Mouse (Mus musculus) erythroblast, embryonic 14.5 days (primary cell): ENCODE measurements around the gene Kpna6. TPM values are rescaled to one million over a fixed set of nuclear protein-coding genes. Genes with fewer than 3 reads are reported as not detected.

Experiments
- H3K27me3 ChIP-seq: 2 replicates; pipeline ENCODE4 v1.6.1; 2012; ENCODE audit warnings: inconsistent platforms; ENCODE audit not compliant: control insufficient read depth
- H3K36me3 ChIP-seq: 2 replicates; pipeline ENCODE4 v1.6.1; 2012; ENCODE audit warnings: mild to moderate bottlenecking, inconsistent platforms; ENCODE audit not compliant: control insufficient read depth
- H3K4me1 ChIP-seq: 2 replicates; pipeline ENCODE4 v1.6.1; 2012; ENCODE audit warnings: inconsistent platforms; ENCODE audit not compliant: control insufficient read depth
- H3K4me3 ChIP-seq: replicated peaks from 2 replicates; pipeline ENCODE3; 2012; ENCODE audit warnings: moderate library complexity, mild to moderate bottlenecking, inconsistent platforms
- H3K9me3 ChIP-seq: 2 replicates; pipeline ENCODE4 v1.6.1; 2012; ENCODE audit warnings: low read length, inconsistent platforms, mixed read lengths; ENCODE audit not compliant: control insufficient read depth
- GATA1 ChIP-seq: IDR thresholded peaks from 2 replicates; pipeline ENCODE4 v1.6.1; 2012; ENCODE audit warnings: low read length, inconsistent platforms, mixed read lengths
- TAL1 ChIP-seq: IDR thresholded peaks from 3 replicates; pipeline ENCODE4 v1.6.1; 2012; ENCODE audit warnings: low read length, inconsistent platforms, mixed read lengths
- polyA plus RNA-seq: library from polyadenylated mRNA; stranded (reverse); fragments of >175 nt; gene quantifications from 2 replicates; pipeline ENCODE4 v1.2.3, GENCODE M21; 2012

Kpna6 gene
- polyA plus RNA-seq, 1 experiment, result 0.65 TPM

- peaks cover 23% of the 10 kb centered on the region for H3K36me3 ChIP-seq
- no peaks in the 10 kb centered on the region for H3K9me3 ChIP-seq
- H3K27me3 ChIP-seq, result no peaks in the 10 kb centered on the region
- H3K4me3 ChIP-seq, result peak within 1 kb of the TSS; percentile 85
- TF ChIP-seq TAL1 (no peak), GATA1 (no peak)
- H3K4me1 ChIP-seq, result peaks cover 31% of the 10 kb centered on the region
Measured at GRCm38 (mm10) chr4:129696158-129696985, 23.8 kb upstream of the Kpna6 start, which contains the start of gene Tmem39b. TSS of gene Tmem39b (minus strand) at chr4:129696838.

GRCm38 (mm10) chr4:129695815-129696157, 23.2 kb upstream of the Kpna6 start:
- Histone ChIP-seq H3K4me1 (peaks cover 30% of the 10 kb centered on the region), H3K36me3 (peaks cover 25% of the 10 kb centered on the region), H3K4me3 (peak overlapping the region; percentile 85)

GRCm38 (mm10) chr4:129684531-129684930, 12.0 kb upstream of the Kpna6 start:
- Histone ChIP-seq H3K36me3 (peaks cover 53% of the 10 kb centered on the region), H3K27me3 (no peaks in the 10 kb centered on the region), H3K4me3 (no peak overlapping the region), H3K9me3 (no peaks in the 10 kb centered on the region), H3K4me1 (no peaks in the 10 kb centered on the region)
- TF ChIP-seq GATA1 (no peak), TAL1 (no peak)

More at GRCm38 (mm10) chr4:129695815-129696157, 23.2 kb upstream of the Kpna6 start:
- TF ChIP-seq GATA1 (no peak), TAL1 (no peak)
- Histone ChIP-seq H3K27me3 (no peaks in the 10 kb centered on the region), H3K9me3 (no peaks in the 10 kb centered on the region)

- TF ChIP-seq TAL1 (no peak), GATA1 (no peak)
- Histone ChIP-seq H3K27me3 (no peaks in the 10 kb centered on the region), H3K4me3 (no peak overlapping the region), H3K36me3 (peaks cover 49% of the 10 kb centered on the region), H3K4me1 (no peaks in the 10 kb centered on the region), H3K9me3 (no peaks in the 10 kb centered on the region)
Measured at GRCm38 (mm10) chr4:129683901-129684493, 11.4 kb upstream of the Kpna6 start.

- no peaks in the 10 kb centered on the region for H3K9me3 ChIP-seq
- H3K4me3 ChIP-seq, result no peak overlapping the region
- no peaks in the 10 kb centered on the region for H3K27me3 ChIP-seq
- H3K36me3 ChIP-seq, result peaks cover 53% of the 10 kb centered on the region
- TF ChIP-seq TAL1 (no peak), GATA1 (no peak)
- H3K4me1 ChIP-seq, result no peaks in the 10 kb centered on the region
Measured at GRCm38 (mm10) chr4:129681837-129682236, 9.3 kb upstream of the Kpna6 start.

- peaks cover 12% of the 10 kb centered on the region for H3K36me3 ChIP-seq
- peak overlapping the region; percentile 79 for H3K4me3 ChIP-seq
- no peaks in the 10 kb centered on the region for H3K27me3 ChIP-seq
- peaks cover 29% of the 10 kb centered on the region for H3K4me1 ChIP-seq
- no peaks in the 10 kb centered on the region for H3K9me3 ChIP-seq
- TF ChIP-seq GATA1, result no peak
Measured at GRCm38 (mm10) chr4:129672878-129673449, 397 bp upstream of the Kpna6 start.

GRCm38 (mm10) chr4:129671491-129672082, 980 bp downstream of the Kpna6 start:
- Histone ChIP-seq H3K4me1 (peaks cover 29% of the 10 kb centered on the region), H3K9me3 (no peaks in the 10 kb centered on the region), H3K4me3 (peak overlapping the region; percentile 79), H3K27me3 (no peaks in the 10 kb centered on the region), H3K36me3 (peaks cover 9% of the 10 kb centered on the region)
- no peak for TF ChIP-seq GATA1
- TF ChIP-seq TAL1, result no peak

GRCm38 (mm10) chr4:129662255-129662813, 10.2 kb downstream of the Kpna6 start:
- TF ChIP-seq GATA1, result no peak
- TF ChIP-seq TAL1, result no peak
- no peak overlapping the region for H3K4me3 ChIP-seq
- no peaks in the 10 kb centered on the region; the same call in 1 of the 2 replicates for H3K4me1 ChIP-seq
- H3K36me3 ChIP-seq, result peaks cover 62% of the 10 kb centered on the region
- no peaks in the 10 kb centered on the region for H3K27me3 ChIP-seq
- H3K9me3 ChIP-seq, result no peaks in the 10 kb centered on the region

GRCm38 (mm10) chr4:129661584-129661983, 11.0 kb downstream of the Kpna6 start:
- no peaks in the 10 kb centered on the region for H3K9me3 ChIP-seq
- no peaks in the 10 kb centered on the region for H3K27me3 ChIP-seq
- TF ChIP-seq GATA1 (no peak), TAL1 (no peak)
- no peaks in the 10 kb centered on the region; the same call in 1 of the 2 replicates for H3K4me1 ChIP-seq
- peaks cover 68% of the 10 kb centered on the region for H3K36me3 ChIP-seq
- no peak overlapping the region for H3K4me3 ChIP-seq
